Mouse (Mus musculus) CD4-positive helper T cell, adult 2 months (primary cell): ENCODE results near the gene Mdc1.
A peak's percentile ranks its signal among the peaks of the same experiment; 100 is the strongest.

Experiments used
- DNase-seq: peaks from one replicate; pipeline ENCODE4 v3.0.0-alpha.2; 2012; ENCODE audit warnings: low read depth, missing footprints, low spot score

The Mdc1 gene

GRCm38 (mm10) chr17:35879245-35880057 lies 38.1 kb downstream of the Mdc1 start, which contains the start of gene Dhx16:
Gene Dhx16, plus strand, starts transcription at chr17:35879819.
- peak; percentile 98 for DNase-seq

- no peak for DNase-seq
Measured at GRCm38 (mm10) chr17:35882924-35883323, 41.6 kb downstream of the Mdc1 start.

GRCm38 (mm10) chr17:35883777-35884176 lies 42.5 kb downstream of the Mdc1 start:
- DNase-seq = no peak

GRCm38 (mm10) chr17:35887725-35888124 lies 46.4 kb downstream of the Mdc1 start:
- DNase-seq = no peak

GRCm38 (mm10) chr17:35896781-35897643 lies 55.7 kb downstream of the Mdc1 start, which contains the start of gene 2310061I04Rik:
Gene 2310061I04Rik, minus strand, starts transcription at chr17:35897431.
- DNase-seq = peak; percentile 96

GRCm38 (mm10) chr17:35897644-35898573 lies 56.6 kb downstream of the Mdc1 start:
- DNase-seq = no peak

GRCm38 (mm10) chr17:35900636-35901035 lies 59.3 kb downstream of the Mdc1 start:
- DNase-seq = no peak

GRCm38 (mm10) chr17:35903343-35903991 lies 62.2 kb downstream of the Mdc1 start:
- DNase-seq = no peak

GRCm38 (mm10) chr17:35903992-35904355 lies 62.7 kb downstream of the Mdc1 start:
- DNase-seq = no peak

- DNase-seq = no peak
Measured at GRCm38 (mm10) chr17:35905587-35905986, 64.3 kb downstream of the Mdc1 start.

GRCm38 (mm10) chr17:35907609-35908008 lies 66.3 kb downstream of the Mdc1 start:
- peak; percentile 46 for DNase-seq
